Mouse (Mus musculus): Measurements from ENCODE around the gene Ccdc149.

The Ccdc149 gene

GRCm38 (mm10) chr5:52450821-52451220, 20.5 kb downstream of the Ccdc149 start:
- DNase-seq (ENCODE audit: extremely low spot score, low read depth, low spot score), result no peak

DNA sequence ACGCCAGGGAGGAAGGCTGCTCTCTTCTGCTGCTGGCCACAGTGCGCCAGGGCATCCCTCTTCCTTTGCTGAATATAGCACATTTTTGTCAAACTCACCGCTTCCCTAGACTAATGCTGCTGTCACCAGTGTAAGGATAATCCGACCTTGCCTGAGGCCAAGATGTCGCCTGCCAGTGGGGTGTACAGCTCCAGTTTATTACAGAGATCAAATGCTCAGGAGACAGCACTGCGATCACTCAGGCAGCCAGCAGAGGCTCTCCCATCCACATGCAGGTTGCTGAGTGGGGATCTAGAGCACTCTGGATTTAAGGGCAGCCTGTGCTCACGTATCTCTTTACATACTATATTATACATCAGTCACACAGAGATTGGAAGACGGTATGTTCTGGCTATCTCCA, 22.1 kb downstream of the Ccdc149 start:
- no peak for DNase-seq (ENCODE audit: extremely low spot score, low read depth, low spot score)

DNA sequence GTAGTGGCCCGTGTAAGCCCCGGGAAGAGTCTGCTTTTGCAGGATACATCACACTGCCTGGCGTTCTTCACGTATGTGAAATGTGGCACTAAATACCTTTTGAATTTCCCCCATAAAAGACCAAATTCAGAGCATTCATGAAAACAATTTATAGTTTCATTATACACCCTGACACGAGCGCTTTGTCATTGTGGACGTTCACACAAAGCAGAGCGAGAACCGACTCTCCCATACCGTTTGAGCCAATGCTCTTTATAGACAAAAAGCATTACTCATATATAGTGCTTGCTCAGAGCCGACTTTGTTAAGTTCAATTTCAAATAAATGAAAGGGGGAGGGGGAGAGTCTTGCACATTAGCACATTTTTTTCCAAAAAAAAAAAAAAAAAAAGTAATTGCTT, 31.0 kb downstream of the Ccdc149 start:
- no peak for DNase-seq (ENCODE audit: extremely low spot score, low read depth, low spot score)

- no peak for DNase-seq (ENCODE audit: extremely low spot score, low read depth, low spot score)
Measured at GRCm38 (mm10) chr5:52438946-52439345, 32.4 kb downstream of the Ccdc149 start.

DNA sequence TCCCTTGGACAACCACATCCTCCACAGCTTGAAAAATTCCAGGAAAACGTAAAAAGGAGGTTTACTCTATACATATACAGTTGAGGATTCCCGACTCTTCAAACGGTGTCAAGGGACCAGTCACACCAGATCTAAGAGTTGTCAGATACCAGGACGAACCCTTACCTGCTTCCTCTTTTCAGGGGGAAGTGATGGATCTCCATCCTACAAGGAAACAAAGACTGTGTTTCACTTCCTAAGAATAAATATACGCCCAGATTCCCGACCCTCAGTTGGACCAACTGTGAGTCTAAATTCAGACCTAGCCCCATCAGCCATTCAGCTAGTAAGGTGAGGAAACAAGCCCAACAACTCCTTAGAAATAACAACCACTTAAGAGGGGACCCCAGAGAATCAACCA, 35.8 kb downstream of the Ccdc149 start:
- no peak for DNase-seq (ENCODE audit: extremely low spot score, low read depth, low spot score)

DNA sequence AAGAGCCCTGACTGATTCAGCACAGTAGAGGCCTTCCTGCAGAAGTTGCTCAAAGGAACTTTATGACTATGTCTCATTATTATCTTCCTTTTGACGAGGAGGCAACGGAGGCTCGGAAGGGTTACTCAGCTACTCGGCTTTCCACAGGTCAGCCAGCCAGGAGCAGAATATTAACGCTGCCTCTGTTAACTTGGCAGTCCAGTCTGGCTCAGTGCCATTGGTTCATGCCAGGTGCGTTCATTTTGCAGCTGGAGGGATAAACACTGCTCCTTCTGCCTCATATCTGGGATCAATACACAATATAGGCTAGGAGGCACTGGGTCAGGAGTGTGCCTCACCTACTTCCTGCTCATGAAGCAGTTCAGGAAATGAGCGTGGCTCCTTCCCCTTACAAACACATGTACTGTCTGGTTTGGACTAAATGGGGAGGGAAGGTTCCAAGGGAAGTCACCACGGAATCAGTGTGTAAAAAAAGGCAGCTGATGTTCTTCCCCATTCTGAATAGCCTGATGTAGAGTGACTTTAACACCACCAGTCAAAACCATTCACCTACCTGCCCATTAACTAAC, 40.0 kb downstream of the Ccdc149 start:
- no peak for DNase-seq (ENCODE audit: extremely low spot score, low read depth, low spot score)

DNA sequence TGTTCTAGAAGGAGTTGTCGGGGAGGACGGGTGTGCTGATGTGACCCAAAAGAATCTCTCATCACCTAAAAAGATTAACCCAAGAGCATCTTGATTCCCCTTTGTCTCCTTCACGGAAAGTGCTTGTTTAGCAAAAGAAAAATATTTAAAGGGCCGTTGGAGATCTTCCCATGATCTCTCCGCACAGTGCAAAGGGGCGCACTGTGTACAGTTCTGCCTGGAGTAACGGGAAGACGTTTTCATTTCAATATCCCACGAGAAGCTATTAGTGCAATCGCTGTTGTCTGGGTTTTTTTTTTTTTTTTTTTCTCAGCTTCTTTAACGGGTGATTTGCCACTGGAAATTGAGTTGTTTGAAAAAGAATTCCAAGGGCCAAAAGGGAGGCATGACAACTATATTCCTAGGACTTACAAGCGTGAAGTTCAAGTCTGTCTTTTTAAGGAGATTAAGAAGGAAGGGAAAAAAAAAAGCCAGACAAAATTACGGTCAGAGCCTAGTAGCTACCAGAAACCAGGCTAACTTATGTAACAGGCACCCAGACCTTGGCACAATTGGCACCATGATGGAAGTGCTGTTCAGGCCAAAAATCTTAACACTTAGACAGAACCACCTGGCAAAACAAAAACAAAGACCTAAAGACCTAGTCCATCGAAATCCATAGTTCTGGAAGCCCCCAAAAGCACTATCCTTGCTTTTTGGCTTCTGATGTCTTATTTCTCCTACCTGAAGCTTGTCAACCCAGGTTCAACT, 41.4 kb downstream of the Ccdc149 start:
- no peak for DNase-seq (ENCODE audit: extremely low spot score, low read depth, low spot score)

DNA sequence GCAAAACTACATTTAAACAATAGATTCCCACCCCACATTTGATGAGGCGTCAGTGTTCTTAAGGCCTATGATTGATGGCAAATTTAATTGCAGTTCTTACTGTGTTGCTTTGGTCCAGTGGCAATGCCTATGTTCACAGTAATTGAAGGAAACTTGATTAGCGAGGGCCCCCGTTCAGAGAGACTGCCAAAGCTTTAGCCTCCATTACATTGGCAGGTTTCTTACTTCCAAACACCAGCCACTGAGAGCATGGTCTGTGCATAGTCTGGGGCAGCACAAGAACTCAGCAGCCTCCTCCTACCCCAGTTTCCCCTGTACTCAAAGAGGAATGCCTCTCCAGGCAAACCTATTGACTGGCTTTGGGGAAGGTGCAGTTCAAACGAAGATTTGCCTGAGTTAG, 42.7 kb downstream of the Ccdc149 start:
- DNase-seq (ENCODE audit: extremely low spot score, low read depth, low spot score), result no peak

GRCm38 (mm10) chr5:52425819-52426218, 45.5 kb downstream of the Ccdc149 start:
- no peak for DNase-seq (ENCODE audit: extremely low spot score, low read depth, low spot score)

GRCm38 (mm10) chr5:52423893-52424292, 47.4 kb downstream of the Ccdc149 start:
- no peak for DNase-seq (ENCODE audit: extremely low spot score, low read depth, low spot score)

GRCm38 (mm10) chr5:52416485-52416884, 54.8 kb downstream of the Ccdc149 start:
- DNase-seq (ENCODE audit: extremely low spot score, low read depth, low spot score), result no peak

GRCm38 (mm10) chr5:52415917-52416316, 55.4 kb downstream of the Ccdc149 start:
- no peak for DNase-seq (ENCODE audit: extremely low spot score, low read depth, low spot score)

- DNase-seq (ENCODE audit: extremely low spot score, low read depth, low spot score), result no peak
Measured at GRCm38 (mm10) chr5:52415193-52415592, 56.1 kb downstream of the Ccdc149 start.

DNA sequence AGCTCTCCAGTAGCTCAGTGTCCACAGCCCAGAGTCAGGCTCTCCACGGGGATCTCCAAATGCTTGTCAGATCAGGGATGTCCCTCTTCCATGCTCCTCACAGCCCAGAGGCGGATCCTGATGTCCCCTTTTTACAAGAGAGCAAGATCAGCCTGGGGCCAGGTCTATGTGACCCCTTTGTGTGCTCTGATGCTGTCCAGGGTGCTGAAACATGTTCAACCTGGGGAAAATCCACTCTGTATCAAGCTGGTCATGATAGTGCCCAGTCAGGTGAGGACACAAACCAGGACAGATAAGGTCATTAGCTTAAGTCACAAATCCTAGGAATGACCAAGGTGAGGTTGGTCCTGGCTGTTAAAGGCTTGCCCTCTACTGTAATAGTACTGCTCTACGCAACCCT, 59.8 kb downstream of the Ccdc149 start:
- peak; percentile 52 for DNase-seq (ENCODE audit: extremely low spot score, low read depth, low spot score)

GRCm38 (mm10) chr5:52410197-52410596, 61.1 kb downstream of the Ccdc149 start:
- DNase-seq (ENCODE audit: extremely low spot score, low read depth, low spot score), result no peak

- no peak for DNase-seq (ENCODE audit: extremely low spot score, low read depth, low spot score)
Measured at GRCm38 (mm10) chr5:52408668-52409315, 62.5 kb downstream of the Ccdc149 start.

GRCm38 (mm10) chr5:52404373-52404772, 66.9 kb downstream of the Ccdc149 start:
- DNase-seq (ENCODE audit: extremely low spot score, low read depth, low spot score), result no peak

DNA sequence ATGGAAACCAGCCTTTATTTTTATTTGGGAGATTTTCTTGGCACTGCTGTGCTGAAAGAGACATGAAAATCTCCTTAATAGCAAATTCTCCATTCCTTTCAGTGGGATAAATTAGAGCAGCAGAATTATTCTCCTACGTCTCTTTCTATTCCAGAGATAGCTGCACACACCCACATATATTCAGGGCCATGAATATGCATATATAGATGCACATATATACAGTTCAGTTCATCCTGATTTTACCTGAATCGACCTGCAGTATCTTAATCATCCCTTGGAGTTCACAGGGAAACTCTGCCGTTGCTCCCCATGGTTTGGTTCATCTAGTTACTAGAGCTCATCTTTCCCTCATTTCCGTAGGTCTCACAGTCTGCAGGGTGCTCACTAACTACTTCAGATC, 77.6 kb downstream of the Ccdc149 start:
- no peak for DNase-seq (ENCODE audit: extremely low spot score, low read depth, low spot score)

GRCm38 (mm10) chr5:52391471-52391870, 79.8 kb downstream of the Ccdc149 start:
- DNase-seq (ENCODE audit: extremely low spot score, low read depth, low spot score), result no peak

GRCm38 (mm10) chr5:52390381-52390780, 80.9 kb downstream of the Ccdc149 start:
- DNase-seq (ENCODE audit: extremely low spot score, low read depth, low spot score), result no peak

- no peak for DNase-seq (ENCODE audit: extremely low spot score, low read depth, low spot score)
Measured at GRCm38 (mm10) chr5:52388092-52388749, 83.1 kb downstream of the Ccdc149 start.

- no peak for DNase-seq (ENCODE audit: extremely low spot score, low read depth, low spot score)
Measured at GRCm38 (mm10) chr5:52386016-52386415, 85.3 kb downstream of the Ccdc149 start.

All from hindlimb bud, embryonic 11.5 days (tissue).